Mouse (Mus musculus): ENCODE measurements around the gene St6galnac3.

The St6galnac3 gene

GRCm38 (mm10) chr3:153472583-153473471 is 252.1 kb downstream of the St6galnac3 start:
- no peak for DNase-seq (ENCODE audit: low spot score in 2 of 2)

DNA sequence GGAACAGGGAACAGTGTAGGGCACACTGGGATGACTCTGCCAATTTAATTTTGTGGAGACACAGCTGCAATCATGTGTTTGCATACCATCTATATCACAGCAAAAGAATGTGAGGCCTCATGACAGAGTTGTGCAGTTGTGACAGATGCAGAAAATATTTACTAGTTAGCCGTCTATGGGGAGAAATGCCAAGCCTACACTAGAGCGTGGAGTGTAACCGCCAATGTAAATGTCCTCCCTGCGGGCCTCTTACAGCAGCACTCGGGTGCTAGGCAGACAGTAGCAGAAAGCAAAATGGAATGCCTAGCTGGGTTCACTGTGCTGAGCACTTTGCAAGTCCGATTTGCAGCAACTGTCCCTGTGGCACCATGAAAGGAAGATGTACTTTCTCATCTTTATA is 261.1 kb downstream of the St6galnac3 start:
- DNase-seq (ENCODE audit: low spot score in 2 of 2), result no peak

DNA sequence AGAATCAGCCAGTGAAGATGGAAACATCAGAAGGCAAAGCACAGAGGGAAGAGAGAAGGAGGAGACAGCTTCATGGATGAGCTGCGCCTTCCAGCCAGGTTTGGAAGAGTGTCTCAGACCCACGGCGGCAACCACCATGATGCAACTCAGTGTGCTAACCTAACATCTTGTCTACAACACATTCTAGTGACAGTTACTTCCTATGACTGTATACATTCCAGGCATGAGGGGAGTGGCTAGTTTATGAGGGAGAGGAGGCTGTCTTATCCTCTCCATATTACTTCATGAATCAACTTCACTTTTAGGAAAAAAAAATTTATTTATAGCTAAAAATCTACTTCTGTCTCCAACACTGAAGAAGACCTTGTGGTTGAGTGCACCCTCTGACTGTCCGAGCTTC is 264.8 kb downstream of the St6galnac3 start:
- DNase-seq (ENCODE audit: low spot score in 2 of 2), result no peak

GRCm38 (mm10) chr3:153458593-153458992 is 266.4 kb downstream of the St6galnac3 start:
- DNase-seq (ENCODE audit: low spot score in 2 of 2), result no peak

DNA sequence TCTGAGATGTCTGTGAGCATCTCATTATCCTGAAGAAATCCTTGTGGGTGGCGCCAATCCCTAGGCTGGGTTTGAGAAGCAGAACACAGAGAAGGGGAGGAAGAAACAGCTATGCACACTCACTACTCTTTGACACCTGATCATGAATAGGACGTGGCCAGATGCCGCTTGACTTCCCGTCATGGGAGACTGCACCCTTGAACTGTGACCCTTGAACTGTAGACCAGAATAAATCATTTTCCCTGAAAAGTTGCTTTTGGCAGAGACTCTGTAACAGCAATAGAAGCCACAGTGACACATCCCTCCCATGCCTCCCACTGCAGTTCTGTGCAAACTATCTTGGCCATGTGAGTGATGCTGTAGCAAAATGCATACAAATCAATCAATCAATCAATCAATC is 267.3 kb downstream of the St6galnac3 start:
- DNase-seq (ENCODE audit: low spot score in 2 of 2), result no peak

GRCm38 (mm10) chr3:153457203-153457602 is 267.8 kb downstream of the St6galnac3 start:
- DNase-seq (ENCODE audit: low spot score in 2 of 2), result no peak

DNA sequence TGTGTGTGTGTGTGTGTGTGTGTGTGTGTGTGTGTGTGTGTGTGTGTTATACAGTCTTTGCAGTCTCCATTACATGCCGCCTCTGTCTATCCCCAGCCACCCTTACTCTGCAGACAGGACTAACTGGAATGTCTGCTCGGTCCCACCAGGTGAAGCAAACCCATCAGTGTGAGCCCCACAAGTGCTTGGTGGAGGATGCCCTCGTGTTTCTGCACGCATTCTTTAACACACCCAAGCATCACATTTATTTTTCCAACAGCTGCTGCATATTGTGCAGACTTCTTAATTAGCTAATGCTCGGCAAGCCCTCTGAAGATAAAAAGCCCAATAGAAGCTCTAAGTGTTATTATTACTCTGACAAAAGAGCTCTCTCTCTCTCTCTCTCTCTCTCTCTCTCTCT is 268.7 kb downstream of the St6galnac3 start:
- DNase-seq (ENCODE audit: low spot score in 2 of 2), result no peak

GRCm38 (mm10) chr3:153453127-153454049 is 271.6 kb downstream of the St6galnac3 start:
- no peak for DNase-seq (ENCODE audit: low spot score in 2 of 2)

DNA sequence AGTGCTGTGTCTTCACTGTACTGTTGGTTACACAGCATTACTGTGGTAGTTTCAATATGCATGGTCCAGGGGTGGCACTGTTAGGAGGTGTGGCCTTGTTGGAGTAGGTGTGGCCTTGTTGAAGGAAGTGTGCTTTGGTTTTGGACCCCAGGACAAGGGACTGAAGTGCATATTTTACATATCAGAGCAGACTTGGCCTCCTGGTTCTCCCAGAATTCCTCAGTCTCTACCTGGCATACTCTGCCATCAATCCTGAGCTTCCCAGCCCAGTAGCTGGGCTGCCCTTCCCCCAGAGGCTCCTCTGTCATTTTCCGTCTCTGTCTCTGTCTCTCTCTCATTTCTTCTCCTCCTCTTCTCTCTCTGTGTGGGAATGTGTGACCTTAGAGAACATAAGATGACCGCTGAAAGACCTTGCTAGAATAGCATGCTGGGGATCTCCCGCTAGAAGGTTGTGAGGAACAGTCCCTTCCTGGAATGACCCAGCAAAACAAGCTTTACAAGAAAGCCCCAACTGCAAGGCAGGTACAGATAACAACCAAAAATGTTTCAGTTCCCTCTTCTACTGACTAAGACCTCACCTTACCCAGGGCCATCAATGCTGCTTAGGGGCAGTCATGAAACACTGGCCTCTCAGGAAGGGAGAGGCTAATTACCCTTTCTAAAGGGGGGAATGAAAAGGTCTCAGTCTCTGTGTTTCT is 272.5 kb downstream of the St6galnac3 start:
- no peak for DNase-seq (ENCODE audit: low spot score in 2 of 2)

GRCm38 (mm10) chr3:153441329-153441728 is 283.6 kb downstream of the St6galnac3 start:
- no peak for DNase-seq (ENCODE audit: low spot score in 2 of 2)

DNA sequence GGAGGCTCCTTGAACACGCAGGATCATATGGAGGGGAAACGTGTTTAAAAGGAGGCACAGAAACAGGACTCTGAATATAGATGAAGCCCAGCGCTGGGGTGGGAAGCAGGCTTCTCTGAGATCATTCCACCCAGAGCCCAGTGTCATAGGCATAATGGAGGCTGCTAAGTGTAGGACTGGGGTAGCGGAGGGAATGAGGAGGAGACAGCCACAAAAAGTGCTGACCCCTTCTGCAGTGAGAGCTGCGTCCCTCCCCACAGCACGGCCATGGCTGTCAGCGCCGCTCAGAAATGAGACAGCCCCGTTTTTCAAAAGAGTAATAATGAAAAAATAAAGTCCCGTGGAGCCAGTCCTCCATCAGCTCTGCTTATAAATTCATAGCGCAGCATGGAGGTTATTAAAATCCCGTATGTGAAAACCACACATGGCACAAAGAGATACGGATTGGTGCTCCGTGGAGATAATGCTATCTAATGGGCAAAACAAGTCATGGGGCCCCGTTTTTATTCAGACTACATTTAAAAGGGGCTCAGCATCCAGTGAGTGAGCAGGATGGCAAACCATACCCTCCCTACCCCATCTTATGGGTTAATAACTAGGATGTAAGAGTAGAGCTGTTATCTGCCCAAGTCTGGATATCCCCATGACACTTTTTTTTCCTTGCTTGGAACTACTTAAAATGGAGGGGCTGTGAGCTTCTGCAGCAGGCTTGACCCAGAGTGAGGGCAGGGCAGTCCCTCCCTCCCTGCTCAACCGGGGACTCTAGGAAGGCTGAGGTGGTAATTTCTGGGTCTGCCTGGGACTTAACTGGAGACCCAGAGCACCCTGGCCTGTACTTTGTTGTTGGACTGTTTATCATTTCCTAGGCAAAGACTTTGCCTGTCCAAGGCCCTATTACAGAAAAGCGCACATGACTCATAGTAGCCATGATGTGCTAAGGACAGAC is 288.6 kb downstream of the St6galnac3 start:
- DNase-seq (ENCODE audit: low spot score in 2 of 2), result no peak

GRCm38 (mm10) chr3:153433010-153433409 is 292.0 kb downstream of the St6galnac3 start:
- DNase-seq (ENCODE audit: low spot score in 2 of 2), result no peak

GRCm38 (mm10) chr3:153432053-153432816 is 292.7 kb downstream of the St6galnac3 start:
- no peak for DNase-seq (ENCODE audit: low spot score in 2 of 2)

- no peak for DNase-seq (ENCODE audit: low spot score in 2 of 2)
These were observed 295.1 kb downstream of the St6galnac3 start for GRCm38 (mm10) chr3:153429840-153430239.

GRCm38 (mm10) chr3:153421918-153422290 is 303.1 kb downstream of the St6galnac3 start:
- DNase-seq (ENCODE audit: low spot score in 2 of 2), result no peak

DNA sequence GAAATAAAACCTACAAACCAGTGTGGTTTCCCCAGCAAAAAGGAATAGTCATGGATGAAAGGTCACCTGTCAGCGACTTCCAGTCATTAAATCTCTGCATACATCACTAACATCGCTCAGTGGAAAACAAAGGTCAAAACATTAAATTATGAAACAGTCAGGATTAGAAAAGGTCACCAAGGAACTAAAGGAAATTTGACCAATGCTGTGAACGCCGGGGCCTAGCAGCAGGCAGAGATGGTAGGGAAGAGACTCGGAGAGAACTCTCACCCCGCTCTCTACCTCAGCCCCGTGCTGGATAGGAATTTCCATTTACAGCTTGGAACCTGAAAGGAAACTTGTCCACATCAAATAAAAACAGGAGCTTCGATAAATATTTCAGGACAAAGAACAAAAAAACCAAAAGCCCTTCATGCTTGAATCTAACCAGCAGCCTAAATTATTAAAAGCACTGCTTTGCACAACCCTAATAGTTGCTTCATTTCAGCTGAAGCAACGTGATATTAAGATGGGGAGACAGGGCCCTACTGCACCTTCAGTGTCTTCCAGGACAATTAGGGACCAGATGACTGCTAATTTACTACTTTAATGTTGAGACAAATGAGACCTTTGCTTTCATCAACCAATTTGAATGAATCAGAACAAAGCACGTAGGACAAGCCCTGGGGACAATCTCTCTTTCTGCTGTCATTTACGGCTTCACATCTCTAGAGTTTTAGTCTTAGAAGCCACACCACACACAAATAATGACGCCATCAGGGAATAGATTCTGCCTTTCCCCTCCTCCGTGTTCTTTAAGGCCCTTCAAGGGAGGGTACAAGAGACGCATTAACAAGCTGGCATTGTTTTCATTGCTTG is 303.7 kb downstream of the St6galnac3 start:
- DNase-seq (ENCODE audit: low spot score in 2 of 2), result no peak

DNA sequence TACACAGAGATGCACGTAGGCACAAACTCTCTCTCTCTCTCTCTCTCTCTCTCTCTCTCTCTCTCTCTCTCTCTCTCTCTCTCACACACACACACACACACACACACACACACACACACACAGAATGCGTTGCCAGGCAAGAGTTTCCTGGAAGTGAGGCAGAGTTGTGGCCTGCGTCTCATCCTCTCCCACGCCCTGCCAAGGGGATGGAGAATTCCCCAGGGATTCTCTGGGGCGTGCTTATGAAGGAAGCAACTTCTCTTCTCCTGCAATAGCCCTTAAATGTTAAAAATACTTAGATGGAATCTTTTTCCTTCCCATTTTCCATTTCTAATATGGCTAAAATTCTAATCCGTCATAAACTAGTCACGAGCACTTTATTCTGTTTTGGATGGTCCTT is 305.6 kb downstream of the St6galnac3 start:
- no peak for DNase-seq (ENCODE audit: low spot score in 2 of 2)

GRCm38 (mm10) chr3:153417001-153417400 is 308.0 kb downstream of the St6galnac3 start:
- no peak for DNase-seq (ENCODE audit: low spot score in 2 of 2)

DNA sequence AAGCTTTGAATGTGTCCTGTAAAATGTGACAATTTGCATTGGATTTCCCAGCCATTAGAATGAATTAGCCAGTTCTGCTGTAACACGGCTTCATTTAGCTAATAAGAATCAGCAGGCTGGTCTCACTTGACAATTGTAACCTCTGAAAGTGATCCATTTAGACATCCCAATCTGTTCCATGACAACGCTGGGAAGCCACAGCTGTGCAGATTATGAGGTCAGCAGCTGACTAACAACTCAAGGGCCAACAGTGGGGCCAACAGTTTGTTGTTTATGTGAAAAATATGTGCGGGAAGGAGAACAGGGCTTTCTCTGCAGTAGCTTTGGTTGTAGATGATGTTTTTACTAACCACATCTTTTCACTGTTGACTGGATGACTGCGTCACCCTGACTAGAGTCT is 308.6 kb downstream of the St6galnac3 start:
- no peak for DNase-seq (ENCODE audit: low spot score in 2 of 2)
